Mouse (Mus musculus) C2C12 (cell line): ENCODE measurements at regions not wholly inside any gene's neighbourhood (a gene's known extent, or its start where the extent isn't known, plus 50 kb on each side); places are given as distances from the start of the nearest gene placed in this dataset.

Source experiments
- CEBPB ChIP-seq: IDR thresholded peaks from one replicate; pipeline ENCODE4 v1.6.1; 2011; ENCODE audit warnings: low read depth, mild to moderate bottlenecking, control low read depth, moderate library complexity
- CTCF ChIP-seq: IDR thresholded peaks from one replicate; pipeline ENCODE4 v1.5.1; 2011; ENCODE audit not compliant: control insufficient read depth, insufficient read depth, insufficient read length
- MAX ChIP-seq: IDR thresholded peaks from one replicate; pipeline ENCODE4 v1.6.1; 2011; ENCODE audit warnings: mild to moderate bottlenecking, control low read depth
- MYOG ChIP-seq: IDR thresholded peaks from one replicate; pipeline ENCODE4 v1.6.1; 2011; ENCODE audit not compliant: control insufficient read depth, insufficient read length; ENCODE audit errors: extremely low read depth
- USF1 ChIP-seq: IDR thresholded peaks from one replicate; pipeline ENCODE4 v1.6.1; 2011; ENCODE audit warnings: low read depth, mild to moderate bottlenecking, control low read depth, moderate library complexity

DNA sequence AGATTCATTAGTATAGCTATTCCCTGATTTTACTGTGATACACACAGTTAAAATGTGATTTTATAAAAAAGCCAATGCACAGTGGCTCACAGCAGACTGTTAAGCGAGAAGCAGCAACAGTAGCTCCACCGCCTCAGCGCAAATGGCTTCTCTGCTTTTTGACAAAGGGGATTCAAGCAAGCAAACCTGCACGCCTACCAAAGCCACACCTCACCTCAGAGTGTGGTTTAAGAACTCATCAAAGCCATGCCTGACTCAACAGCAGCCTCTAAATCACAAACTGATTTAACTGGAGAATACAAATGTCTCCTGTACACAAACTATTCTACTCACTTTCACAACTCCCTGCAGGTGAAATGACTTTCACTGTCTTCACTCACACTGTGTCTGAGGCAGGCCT lies 704.5 kb downstream of the Car8 start:
- TF ChIP-seq CTCF (no peak), MYOG (no peak), CEBPB (no peak), USF1 (no peak), MAX (no peak)
